Mouse (Mus musculus): Measurements from ENCODE around the gene Zbtb2. TPM values are rescaled to one million over a fixed set of nuclear protein-coding genes. Genes with fewer than 3 reads are reported as not detected.

Zbtb2 gene
- polyA plus RNA-seq, 1 experiment, result 3.8 TPM

- Histone ChIP-seq H3K36me3 (ENCODE audit: control insufficient read depth, insufficient read depth) (no peaks in the 10 kb centered on the region), H3K4me2 (ENCODE audit: low read depth) (no peak overlapping the region), H3K79me2 (ENCODE audit: control insufficient read depth, insufficient read depth) (peaks cover 30% of the 10 kb centered on the region), H3ac (ENCODE audit: control insufficient read depth, insufficient read length) (no peak overlapping the region), H3K27me3 (ENCODE audit: control insufficient read depth, insufficient read depth, insufficient read length) (no peaks in the 10 kb centered on the region), H3K4me3 (no peak overlapping the region)
- TF ChIP-seq USF1 (IDR thresholded peaks at IDR 0.05; ENCODE audit: low read depth), result no peak
- TF ChIP-seq TCF12 (IDR thresholded peaks at IDR 0.05; ENCODE audit: insufficient read depth, poor library complexity, severe bottlenecking), result no peak
- no peak for TF ChIP-seq MYOD1 (IDR thresholded peaks at IDR 0.05; ENCODE audit: control insufficient read depth in 1 of 3, insufficient read length in 2 of 3, low read depth in 2 of 3)
- TF ChIP-seq MAX (IDR thresholded peaks at IDR 0.05; ENCODE audit: low read depth), result no peak
- no peak for TF ChIP-seq MYOG (IDR thresholded peaks at IDR 0.05; ENCODE audit: control insufficient read depth in 1 of 3, insufficient read depth in 1 of 3, insufficient read length in 2 of 3, low read depth in 2 of 3)
- TF ChIP-seq CEBPB (IDR thresholded peaks at IDR 0.05; ENCODE audit: insufficient read depth, poor library complexity, severe bottlenecking), result no peak
- TF ChIP-seq POLR2AphosphoS2 (IDR thresholded peaks at IDR 0.05; ENCODE audit: insufficient read length, low read depth), result no peak
- no peak for TF ChIP-seq TCF3 (IDR thresholded peaks at IDR 0.05; ENCODE audit: insufficient read length, low read depth)
- no peak for TF ChIP-seq SRF (IDR thresholded peaks at IDR 0.05; ENCODE audit: control insufficient read depth, insufficient read length, low read depth)
- TF ChIP-seq E2F4 (IDR thresholded peaks at IDR 0.05; ENCODE audit: insufficient read depth), result no peak
- TF ChIP-seq POLR2A (IDR thresholded peaks at IDR 0.05; ENCODE audit: insufficient read length, low read depth), result no peak
- no peak for TF ChIP-seq REST (IDR thresholded peaks at IDR 0.05; ENCODE audit: insufficient read depth, insufficient read length)
Measured at GRCm38 (mm10) chr10:4384244-4384643, 3.7 kb downstream of the Zbtb2 start.

GRCm38 (mm10) chr10:4380748-4381147, 7.2 kb downstream of the Zbtb2 start:
- no peak overlapping the region for H3ac ChIP-seq (ENCODE audit: control insufficient read depth, insufficient read length)
- no peaks in the 10 kb centered on the region for H3K27me3 ChIP-seq (ENCODE audit: control insufficient read depth, insufficient read depth, insufficient read length)
- H3K4me3 ChIP-seq, result no peak overlapping the region
- no peaks in the 10 kb centered on the region for H3K36me3 ChIP-seq (ENCODE audit: control insufficient read depth, insufficient read depth)
- no peak for TF ChIP-seq TCF12 (IDR thresholded peaks at IDR 0.05; ENCODE audit: insufficient read depth, poor library complexity, severe bottlenecking)
- no peak for TF ChIP-seq MAX (IDR thresholded peaks at IDR 0.05; ENCODE audit: low read depth)
- TF ChIP-seq E2F4 (IDR thresholded peaks at IDR 0.05; ENCODE audit: insufficient read depth), result no peak
- TF ChIP-seq REST (IDR thresholded peaks at IDR 0.05; ENCODE audit: insufficient read depth, insufficient read length), result no peak
- no peak for TF ChIP-seq POLR2A (IDR thresholded peaks at IDR 0.05; ENCODE audit: insufficient read length, low read depth)
- no peak for TF ChIP-seq CEBPB (IDR thresholded peaks at IDR 0.05; ENCODE audit: insufficient read depth, poor library complexity, severe bottlenecking)
- TF ChIP-seq MYOD1 (IDR thresholded peaks at IDR 0.05; ENCODE audit: control insufficient read depth in 1 of 3, insufficient read length in 2 of 3, low read depth in 2 of 3), result no peak
- no peak for TF ChIP-seq USF1 (IDR thresholded peaks at IDR 0.05; ENCODE audit: low read depth)
- no peak for TF ChIP-seq TCF3 (IDR thresholded peaks at IDR 0.05; ENCODE audit: insufficient read length, low read depth)
- TF ChIP-seq POLR2AphosphoS2 (IDR thresholded peaks at IDR 0.05; ENCODE audit: insufficient read length, low read depth), result no peak
- no peak for TF ChIP-seq SRF (IDR thresholded peaks at IDR 0.05; ENCODE audit: control insufficient read depth, insufficient read length, low read depth)
- no peak overlapping the region for H3K4me2 ChIP-seq (ENCODE audit: low read depth)
- peaks cover 17% of the 10 kb centered on the region for H3K79me2 ChIP-seq (ENCODE audit: control insufficient read depth, insufficient read depth)

DNA sequence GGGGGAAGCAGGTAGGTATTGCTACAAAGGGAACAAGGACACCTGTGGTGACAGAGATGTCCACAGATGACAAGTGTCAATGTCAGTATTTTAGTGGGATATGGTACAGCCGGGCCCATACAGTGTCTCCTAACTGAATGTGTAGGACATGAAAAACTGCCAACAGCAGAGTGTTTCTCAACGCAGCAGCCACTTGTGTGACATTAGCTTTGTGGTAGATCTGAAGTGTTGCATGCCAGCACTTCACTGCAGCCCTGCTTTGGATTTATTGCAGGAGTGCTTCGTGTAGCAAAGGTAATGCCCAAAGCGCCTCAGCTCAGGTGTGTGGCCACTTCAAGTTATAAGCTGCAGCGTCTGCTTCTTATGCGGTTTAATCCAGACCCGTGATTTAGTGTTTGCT, 11.0 kb downstream of the Zbtb2 start:
- no peaks in the 10 kb centered on the region for H3K27me3 ChIP-seq (ENCODE audit: control insufficient read depth, insufficient read depth, insufficient read length)
- no peak overlapping the region for H3K4me2 ChIP-seq (ENCODE audit: low read depth)
- no peak for TF ChIP-seq REST (IDR thresholded peaks at IDR 0.05; ENCODE audit: insufficient read depth, insufficient read length)
- no peak for TF ChIP-seq MYOD1 (IDR thresholded peaks at IDR 0.05; ENCODE audit: control insufficient read depth in 1 of 3, insufficient read length in 2 of 3, low read depth in 2 of 3)
- no peak for TF ChIP-seq TCF3 (IDR thresholded peaks at IDR 0.05; ENCODE audit: insufficient read length, low read depth)
- TF ChIP-seq E2F4 (IDR thresholded peaks at IDR 0.05; ENCODE audit: insufficient read depth), result no peak
- no peak for TF ChIP-seq CEBPB (IDR thresholded peaks at IDR 0.05; ENCODE audit: insufficient read depth, poor library complexity, severe bottlenecking)
- no peak for TF ChIP-seq USF1 (IDR thresholded peaks at IDR 0.05; ENCODE audit: low read depth)
- H3ac ChIP-seq (ENCODE audit: control insufficient read depth, insufficient read length), result no peak overlapping the region
- no peak overlapping the region for H3K4me3 ChIP-seq
- peaks cover 17% of the 10 kb centered on the region for H3K79me2 ChIP-seq (ENCODE audit: control insufficient read depth, insufficient read depth)
- no peaks in the 10 kb centered on the region for H3K36me3 ChIP-seq (ENCODE audit: control insufficient read depth, insufficient read depth)

DNA sequence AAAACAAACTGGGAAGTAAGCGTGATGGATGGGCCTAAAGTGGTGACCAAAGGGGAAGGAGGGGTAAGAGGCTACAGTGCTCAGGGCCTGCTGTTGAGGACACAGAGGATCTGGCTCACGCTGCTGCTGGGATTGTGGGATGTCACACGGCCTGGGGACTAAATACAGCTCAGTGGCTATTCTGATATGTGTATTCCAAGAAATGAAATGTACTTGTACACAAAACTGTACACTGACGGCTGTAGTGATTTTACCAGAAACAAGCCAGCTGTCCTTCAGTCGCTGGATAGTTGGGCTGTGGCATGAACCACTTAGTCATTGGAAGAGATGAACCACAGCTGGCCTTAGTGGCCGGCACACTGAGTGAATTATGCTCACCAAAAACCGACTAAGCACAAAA, 11.4 kb downstream of the Zbtb2 start:
- Histone ChIP-seq H3K4me3 (no peak overlapping the region), H3K27me3 (ENCODE audit: control insufficient read depth, insufficient read depth, insufficient read length) (no peaks in the 10 kb centered on the region), H3ac (ENCODE audit: control insufficient read depth, insufficient read length) (no peak overlapping the region), H3K4me2 (ENCODE audit: low read depth) (no peak overlapping the region), H3K79me2 (ENCODE audit: control insufficient read depth, insufficient read depth) (peaks cover 12% of the 10 kb centered on the region), H3K36me3 (ENCODE audit: control insufficient read depth, insufficient read depth) (no peaks in the 10 kb centered on the region)
- no peak for TF ChIP-seq TCF12 (IDR thresholded peaks at IDR 0.05; ENCODE audit: insufficient read depth, poor library complexity, severe bottlenecking)

GRCm38 (mm10) chr10:4375267-4375666, 12.6 kb downstream of the Zbtb2 start:
- Histone ChIP-seq H3K79me2 (ENCODE audit: control insufficient read depth, insufficient read depth) (peaks cover 10% of the 10 kb centered on the region), H3K36me3 (ENCODE audit: control insufficient read depth, insufficient read depth) (no peaks in the 10 kb centered on the region), H3K27me3 (ENCODE audit: control insufficient read depth, insufficient read depth, insufficient read length) (no peaks in the 10 kb centered on the region), H3K4me3 (no peak overlapping the region), H3K4me2 (ENCODE audit: low read depth) (no peak overlapping the region), H3ac (ENCODE audit: control insufficient read depth, insufficient read length) (no peak overlapping the region)
- TF ChIP-seq CEBPB (IDR thresholded peaks at IDR 0.05; ENCODE audit: insufficient read depth, poor library complexity, severe bottlenecking) (no peak), MAX (IDR thresholded peaks at IDR 0.05; ENCODE audit: low read depth) (no peak), TCF3 (IDR thresholded peaks at IDR 0.05; ENCODE audit: insufficient read length, low read depth) (no peak), E2F4 (IDR thresholded peaks at IDR 0.05; ENCODE audit: insufficient read depth) (no peak), TCF12 (IDR thresholded peaks at IDR 0.05; ENCODE audit: insufficient read depth, poor library complexity, severe bottlenecking) (no peak), POLR2AphosphoS2 (IDR thresholded peaks at IDR 0.05; ENCODE audit: insufficient read length, low read depth) (no peak), POLR2A (IDR thresholded peaks at IDR 0.05; ENCODE audit: insufficient read length, low read depth) (no peak), MYOD1 (IDR thresholded peaks at IDR 0.05; ENCODE audit: control insufficient read depth in 1 of 3, insufficient read length in 2 of 3, low read depth in 2 of 3) (no peak), REST (IDR thresholded peaks at IDR 0.05; ENCODE audit: insufficient read depth, insufficient read length) (no peak), SRF (IDR thresholded peaks at IDR 0.05; ENCODE audit: control insufficient read depth, insufficient read length, low read depth) (no peak), MYOG (IDR thresholded peaks at IDR 0.05; ENCODE audit: control insufficient read depth in 1 of 3, insufficient read depth in 1 of 3, insufficient read length in 2 of 3, low read depth in 2 of 3) (no peak), USF1 (IDR thresholded peaks at IDR 0.05; ENCODE audit: low read depth) (no peak)
